Comparison of ENCODE assay signal across 9 mouse cellular contexts in genomic region chr15:101341797-101342515, GRCm38 (mm10). TPM values are rescaled to one million over a fixed set of nuclear protein-coding genes. Genes with fewer than 3 reads are reported as not detected.
DNase-seq lines count a peak whose midpoint lies in the region; ATAC-seq and TF ChIP-seq lines count a peak whose summit lies in the region.
"Had no signal": no experiment of that assay in that cellular context is flagged by ENCODE, and none has a peak within 500 bp of the region (broad histone marks: within the 10 kb centered on the region; RNA-seq: fewer than 3 reads in every experiment).

No protein-coding gene starts in this region.

- H3K9me3 ChIP-seq in hindbrain, postnatal 0 days (ENCODE audit: low read length), result no peaks in the 10 kb centered on the region
- no peaks in the 10 kb centered on the region for H3K9me3 ChIP-seq in hindbrain, embryonic 16.5 days (ENCODE audit: control insufficient read depth, low read length)
- no peaks in the 10 kb centered on the region for H3K9me3 ChIP-seq in intestine, postnatal 0 days (ENCODE audit: control insufficient read depth)
- H3K9me3 ChIP-seq in hindbrain, embryonic 12.5 days (replicated peaks), result no peaks in the 10 kb centered on the region

- H3K27me3 ChIP-seq in hindbrain, postnatal 0 days (ENCODE audit: insufficient read depth, low read length), result no peaks in the 10 kb centered on the region
- no peaks in the 10 kb centered on the region for H3K27me3 ChIP-seq in hindbrain, embryonic 16.5 days (replicated peaks; ENCODE audit: control insufficient read depth, insufficient read depth, low read length)
- H3K27me3 ChIP-seq in intestine, postnatal 0 days (replicated peaks; ENCODE audit: control insufficient read depth, insufficient read depth, low read length), result no peaks in the 10 kb centered on the region
- H3K27me3 ChIP-seq in hindbrain, embryonic 12.5 days, result peaks cover 6% of the 10 kb centered on the region; the same call in 1 of the 2 replicates

- H3K9ac ChIP-seq in hindbrain, postnatal 0 days (replicated peaks; ENCODE audit: low read length), result no peak overlapping the region
- H3K9ac ChIP-seq in hindbrain, embryonic 16.5 days (ENCODE audit: low read depth, low read length), result no peak overlapping the region
- H3K9ac ChIP-seq in intestine, postnatal 0 days (ENCODE audit: low read depth, low read length), result no peak overlapping the region
- H3K9ac ChIP-seq in hindbrain, embryonic 12.5 days, result no peak overlapping the region

- WGBS in hindbrain, postnatal 0 days, result 59% methylated on average over 5 of the region's 5 CpGs
- 71% methylated on average over 5 of the region's 5 CpGs for WGBS in hindbrain, embryonic 16.5 days
- WGBS in intestine, postnatal 0 days, result 77% methylated on average over 5 of the region's 5 CpGs
- 69% methylated on average over 5 of the region's 5 CpGs for WGBS in hindbrain, embryonic 12.5 days

- no peak overlapping the region for H3K27ac ChIP-seq in hindbrain, postnatal 0 days
- no peak overlapping the region for H3K27ac ChIP-seq in hindbrain, embryonic 16.5 days (ENCODE audit: low read depth, low read length)
- no peak overlapping the region for H3K27ac ChIP-seq in intestine, postnatal 0 days (ENCODE audit: low read depth, low read length)
- H3K27ac ChIP-seq in hindbrain, embryonic 12.5 days, result no peak overlapping the region

- no peak overlapping the region for H3K4me2 ChIP-seq in hindbrain, postnatal 0 days (ENCODE audit: low read depth, low read length)
- H3K4me2 ChIP-seq in hindbrain, embryonic 16.5 days (ENCODE audit: low read length), result no peak overlapping the region
- H3K4me2 ChIP-seq in intestine, postnatal 0 days (replicated peaks; ENCODE audit: low read depth), result no peak overlapping the region
- H3K4me2 ChIP-seq in hindbrain, embryonic 12.5 days (replicated peaks), result no peak overlapping the region

- no peaks in the 10 kb centered on the region for H3K36me3 ChIP-seq in hindbrain, postnatal 0 days (ENCODE audit: insufficient read depth, low read length)
- H3K36me3 ChIP-seq in hindbrain, embryonic 16.5 days (ENCODE audit: control insufficient read depth, insufficient read depth, low read length), result no peaks in the 10 kb centered on the region
- H3K36me3 ChIP-seq in intestine, postnatal 0 days (ENCODE audit: control insufficient read depth, insufficient read depth), result no peaks in the 10 kb centered on the region
- H3K36me3 ChIP-seq in hindbrain, embryonic 12.5 days, result no peaks in the 10 kb centered on the region

- H3K4me3 ChIP-seq in hindbrain, postnatal 0 days (ENCODE audit: low read length), result no peak overlapping the region
- H3K4me3 ChIP-seq in hindbrain, embryonic 16.5 days (ENCODE audit: low read length), result no peak overlapping the region
- H3K4me3 ChIP-seq in intestine, postnatal 0 days (ENCODE audit: low read depth, low read length), result no peak overlapping the region
- H3K4me3 ChIP-seq in hindbrain, embryonic 12.5 days, result no peak overlapping the region

- no peaks in the 10 kb centered on the region for H3K4me1 ChIP-seq in hindbrain, postnatal 0 days (ENCODE audit: insufficient read depth, low read length)
- no peaks in the 10 kb centered on the region for H3K4me1 ChIP-seq in hindbrain, embryonic 16.5 days (ENCODE audit: control insufficient read depth, insufficient read depth, low read depth, low read length)
- H3K4me1 ChIP-seq in intestine, postnatal 0 days (replicated peaks; ENCODE audit: control insufficient read depth, insufficient read depth, low read length), result no peaks in the 10 kb centered on the region
- H3K4me1 ChIP-seq in hindbrain, embryonic 12.5 days, result no peaks in the 10 kb centered on the region

- no peak for ATAC-seq in hindbrain, postnatal 0 days
- no peak for ATAC-seq in hindbrain, embryonic 16.5 days
- peak; percentile 31; the same call in 1 of the 2 replicates for ATAC-seq in intestine, postnatal 0 days
- ATAC-seq in CD4-positive, CD25-positive, alpha-beta regulatory T cell, adult 4 months, result no peak
- no peak for ATAC-seq in hindbrain, embryonic 12.5 days (ENCODE audit: low FRiP score)

- TF ChIP-seq CTCF in hindbrain, postnatal 0 days (IDR thresholded peaks at IDR 0.05; ENCODE audit: low read depth), result peak; percentile 60
- peak; percentile 84 for TF ChIP-seq CTCF in intestine, postnatal 0 days (IDR thresholded peaks at IDR 0.05; ENCODE audit: low read depth)

- DNase-seq in hindbrain, postnatal 0 days (ENCODE audit: low spot score), result no peak
- DNase-seq in 416B (ENCODE audit: low read depth) (peak; percentile 73), NIH3T3 (ENCODE audit: low read depth) (peak; percentile 93)
- peak; percentile 71 to 81 for DNase-seq in lung, postnatal 4 days

RNA-seq across cellular contexts. Expression of gene Krt80, which starts 28.0 kb away (rescaled TPM):
- 0.43 and 1.2 TPM in 2 replicates for total RNA-seq in hindbrain, postnatal 0 days (2014; rRNA removed)
- polyA plus RNA-seq in hindbrain, postnatal 0 days (2015; fragmentation: Nextera tagmentation; extraction: Ambion mirVana), result 0.30 and 0.33 TPM in 2 replicates
- polyA plus RNA-seq in hindbrain, embryonic 16.5 days (2015; fragmentation: Nextera tagmentation; extraction: Ambion mirVana), result 0.25 and 0.38 TPM in 2 replicates
- polyA plus RNA-seq in intestine, postnatal 0 days (2015; fragmentation: Nextera tagmentation; extraction: Ambion mirVana), result 0.40 and 0.61 TPM in 2 replicates
- under 1 TPM in 1 of 2 experiments, not detected in 1; 0.22 TPM for polyA plus RNA-seq in CD4-positive, CD25-positive, alpha-beta regulatory T cell, adult 4 months (2017; shearing (Covaris generic))
- 0.14 and 0.21 TPM in 2 replicates for polyA plus RNA-seq in hindbrain, embryonic 12.5 days (2016; fragmentation: Nextera tagmentation; extraction: Ambion mirVana)
- polyA plus RNA-seq: neural tube, embryonic 11.5 days had no signal

RNA-seq across cellular contexts. Expression of gene 6030408B16Rik, which starts 48.9 kb away (rescaled TPM):
- not detected in 2 replicates for total RNA-seq in hindbrain, postnatal 0 days (2014; rRNA removed)
- polyA plus RNA-seq in hindbrain, postnatal 0 days (2015; fragmentation: Nextera tagmentation; extraction: Ambion mirVana), result 0.15 and 0.30 TPM in 2 replicates
- polyA plus RNA-seq in hindbrain, embryonic 16.5 days (2015; fragmentation: Nextera tagmentation; extraction: Ambion mirVana), result 0.13 and 0.21 TPM in 2 replicates
- 0.48 and 0.77 TPM in 2 replicates for polyA plus RNA-seq in intestine, postnatal 0 days (2015; fragmentation: Nextera tagmentation; extraction: Ambion mirVana)
- not detected for polyA plus RNA-seq in CD4-positive, CD25-positive, alpha-beta regulatory T cell, adult 4 months (2017; shearing (Covaris generic))
- polyA plus RNA-seq in hindbrain, embryonic 12.5 days (2016; fragmentation: Nextera tagmentation; extraction: Ambion mirVana), result 0.31 and 0.87 TPM in 2 replicates

RNA-seq across cellular contexts. Expression of gene Atg101, which starts 57.9 kb away (rescaled TPM):
- 44.1 and 52.3 TPM in 2 replicates for total RNA-seq in hindbrain, postnatal 0 days (2014; rRNA removed)
- 69.1 and 75.3 TPM in 2 replicates for polyA plus RNA-seq in hindbrain, postnatal 0 days (2015; fragmentation: Nextera tagmentation; extraction: Ambion mirVana)
- 79.6 and 81.3 TPM in 2 replicates for polyA plus RNA-seq in hindbrain, embryonic 16.5 days (2015; fragmentation: Nextera tagmentation; extraction: Ambion mirVana)
- 46.5 and 50.9 TPM in 2 replicates for polyA plus RNA-seq in intestine, postnatal 0 days (2015; fragmentation: Nextera tagmentation; extraction: Ambion mirVana)
- 10 to 100 TPM; 67.8 to 79.0 TPM for polyA plus RNA-seq in CD4-positive, CD25-positive, alpha-beta regulatory T cell, adult 4 months (2017; shearing (Covaris generic))
- polyA plus RNA-seq in hindbrain, embryonic 12.5 days (2016; fragmentation: Nextera tagmentation; extraction: Ambion mirVana), result 62.0 and 66.5 TPM in 2 replicates
